Mouse (Mus musculus): ENCODE measurements at regions not wholly inside any gene's neighbourhood (a gene's known extent, or its start where the extent isn't known, plus 50 kb on each side); places are given as distances from the start of the nearest gene placed in this dataset.

- TF ChIP-seq CTCF (IDR thresholded peaks at IDR 0.05; ENCODE audit: low read depth) (no peak), EP300 (IDR thresholded peaks at IDR 0.05; ENCODE audit: low read depth) (no peak)
Measured at GRCm38 (mm10) chr17:15192840-15193239, 151.5 kb upstream of the Gm3448 start.

All from liver, embryonic 14.5 days (tissue).